Mouse (Mus musculus) thymus, postnatal 10 days (tissue): Measurements from ENCODE around the gene Ugt1a10.

Experiments
- DNase-seq, 2 experiments: peaks; one replicate each; pipeline ENCODE4 v3.0.0; 2021; ENCODE audit warnings: low spot score in 2 of 2

Ugt1a10 gene

GRCm38 (mm10) chr1:88214462-88214952, 159.3 kb downstream of the Ugt1a10 start:
- no peak for DNase-seq

GRCm38 (mm10) chr1:88215466-88216380, 160.5 kb downstream of the Ugt1a10 start:
- DNase-seq: no peak

- no peak for DNase-seq
Measured at GRCm38 (mm10) chr1:88216551-88216950, 161.4 kb downstream of the Ugt1a10 start.

GRCm38 (mm10) chr1:88217144-88217543, 162.0 kb downstream of the Ugt1a10 start:
- no peak for DNase-seq

- no peak for DNase-seq
Measured at GRCm38 (mm10) chr1:88217576-88217975, 162.4 kb downstream of the Ugt1a10 start.

- DNase-seq: peak in 1 of 2 experiments; percentile 25
Measured at GRCm38 (mm10) chr1:88218051-88218450, 162.9 kb downstream of the Ugt1a10 start.

GRCm38 (mm10) chr1:88218591-88218990, 163.4 kb downstream of the Ugt1a10 start:
- no peak for DNase-seq

- peak in 1 of 2 experiments; percentile 20 for DNase-seq
Measured at GRCm38 (mm10) chr1:88219054-88219453, 163.9 kb downstream of the Ugt1a10 start.

GRCm38 (mm10) chr1:88220336-88220735, 165.1 kb downstream of the Ugt1a10 start:
- DNase-seq: peak in 1 of 2 experiments; percentile 11

GRCm38 (mm10) chr1:88222216-88222615, 167.0 kb downstream of the Ugt1a10 start:
- no peak for DNase-seq

- DNase-seq: peak in 1 of 2 experiments; percentile 7
Measured at GRCm38 (mm10) chr1:88223011-88223515, 167.9 kb downstream of the Ugt1a10 start.

GRCm38 (mm10) chr1:88223591-88223990, 168.4 kb downstream of the Ugt1a10 start:
- peak in 1 of 2 experiments; percentile 10 for DNase-seq

GRCm38 (mm10) chr1:88224029-88224776, 169.0 kb downstream of the Ugt1a10 start:
- DNase-seq: peak; percentile 3 to 14

- DNase-seq: peak in 1 of 2 experiments; percentile 3
Measured at GRCm38 (mm10) chr1:88225301-88225700, 170.1 kb downstream of the Ugt1a10 start.

- DNase-seq: no peak
Measured at GRCm38 (mm10) chr1:88225741-88226140, 170.6 kb downstream of the Ugt1a10 start.

- peak in 1 of 2 experiments; percentile 4 for DNase-seq
Measured at GRCm38 (mm10) chr1:88226670-88227379, 171.6 kb downstream of the Ugt1a10 start, which contains the start of gene Mroh2a. TSS of gene Mroh2a (plus strand) at chr1:88226986.

GRCm38 (mm10) chr1:88227482-88227881, 172.3 kb downstream of the Ugt1a10 start:
- DNase-seq: peak in 1 of 2 experiments; percentile 8

- DNase-seq: peak in 1 of 2 experiments; percentile 3
Measured at GRCm38 (mm10) chr1:88228121-88228520, 172.9 kb downstream of the Ugt1a10 start.

GRCm38 (mm10) chr1:88229566-88229965, 174.4 kb downstream of the Ugt1a10 start:
- no peak for DNase-seq

- no peak for DNase-seq
Measured at GRCm38 (mm10) chr1:88229986-88230385, 174.8 kb downstream of the Ugt1a10 start.

GRCm38 (mm10) chr1:88230421-88230820, 175.2 kb downstream of the Ugt1a10 start:
- DNase-seq: no peak
